Mouse (Mus musculus): ENCODE data around the gene Trappc1. TPM values are rescaled to one million over a fixed set of nuclear protein-coding genes. Genes with fewer than 3 reads are reported as not detected.

Gene Trappc1
- polyA plus RNA-seq, 1 experiment from 2014 or later, result 123 TPM

DNA sequence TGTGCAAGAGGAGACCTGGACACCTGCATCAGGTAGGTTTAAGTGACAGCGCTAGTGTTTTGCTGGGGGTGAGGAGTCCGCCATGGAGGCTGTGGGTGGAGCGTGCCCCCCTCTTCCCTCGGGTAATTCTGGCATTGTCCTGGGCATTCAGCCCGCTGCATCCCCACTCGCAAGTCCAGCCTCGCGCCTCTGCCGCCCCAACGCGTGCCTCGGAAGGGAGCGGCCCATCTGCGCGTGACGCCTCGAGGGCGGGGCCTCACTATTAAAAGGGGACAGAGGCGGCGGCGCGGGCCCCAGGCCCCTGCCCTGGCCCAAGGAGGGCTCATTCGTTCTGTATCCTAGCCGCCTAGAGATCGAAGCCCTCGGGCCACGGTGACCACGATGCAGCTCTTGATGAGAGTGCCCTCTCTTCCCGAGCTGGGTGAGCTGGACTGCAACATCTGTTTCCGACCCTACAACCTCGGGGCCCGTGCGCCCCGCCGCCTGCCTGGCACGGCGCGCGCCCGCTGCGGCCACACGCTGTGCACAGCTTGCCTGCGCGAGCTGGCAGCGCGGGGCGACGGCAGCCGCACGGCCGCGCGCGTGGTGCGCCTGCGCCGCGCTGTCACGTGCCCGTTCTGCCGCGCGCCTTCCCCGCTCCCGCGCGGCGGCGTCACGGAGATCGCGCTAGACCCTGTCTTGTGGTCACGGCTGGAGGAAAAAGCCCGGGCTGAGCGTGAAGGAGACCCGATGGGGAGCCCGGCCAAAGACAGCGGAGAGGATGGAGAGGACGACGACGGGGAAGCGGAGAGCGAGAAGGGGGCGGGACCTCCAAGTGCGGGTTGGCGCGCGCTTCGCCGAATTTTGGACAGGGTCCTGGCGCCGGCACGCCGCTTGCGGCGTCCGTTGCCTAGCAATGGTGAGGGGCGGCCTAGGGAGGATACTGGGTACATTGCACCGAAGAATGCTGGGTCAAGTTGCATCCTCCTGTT, 16.7 kb downstream of the Trappc1 start, which contains the start of gene Rnf227:
Rnf227 (plus strand) TSS at position 301 of the 971 bp plus-strand sequence.
- TF ChIP-seq CTCF (IDR thresholded peaks at IDR 0.05; ENCODE audit: low read depth), result no peak; the same call in 1 of the 2 replicates
- TF ChIP-seq EP300 (optimal IDR thresholded peaks at IDR 0.05), result no peak
- H3K27ac ChIP-seq (replicated peaks), result peak within 1 kb of the TSS; percentile 69
- H3K4me2 ChIP-seq (replicated peaks; ENCODE audit: low read depth), result peak within 1 kb of the TSS; percentile 74
- peak within 1 kb of the TSS; percentile 64 for H3K9ac ChIP-seq (ENCODE audit: low read length)
- no peaks in the 10 kb centered on the region for H3K27me3 ChIP-seq (ENCODE audit: control insufficient read depth, insufficient read depth, low read length)
- H3K9me3 ChIP-seq (ENCODE audit: control insufficient read depth, low read length), result no peaks in the 10 kb centered on the region
- peaks cover 11% of the 10 kb centered on the region for H3K36me3 ChIP-seq (ENCODE audit: control insufficient read depth, insufficient read depth, low read length)
- peak within 1 kb of the TSS; percentile 51 for H3K4me3 ChIP-seq (ENCODE audit: low read depth, low read length)
- H3K4me1 ChIP-seq (replicated peaks; ENCODE audit: control insufficient read depth, insufficient read depth), result peaks cover 7% of the 10 kb centered on the region; the same call in 1 of the 2 replicates
- DNase-seq (ENCODE audit: low spot score), result peak; percentile 69
- ATAC-seq (ENCODE audit: low FRiP score, low TSS enrichment), result peak; percentile 84
- WGBS, result 2% methylated on average over 85 of the region's 99 CpGs

DNA sequence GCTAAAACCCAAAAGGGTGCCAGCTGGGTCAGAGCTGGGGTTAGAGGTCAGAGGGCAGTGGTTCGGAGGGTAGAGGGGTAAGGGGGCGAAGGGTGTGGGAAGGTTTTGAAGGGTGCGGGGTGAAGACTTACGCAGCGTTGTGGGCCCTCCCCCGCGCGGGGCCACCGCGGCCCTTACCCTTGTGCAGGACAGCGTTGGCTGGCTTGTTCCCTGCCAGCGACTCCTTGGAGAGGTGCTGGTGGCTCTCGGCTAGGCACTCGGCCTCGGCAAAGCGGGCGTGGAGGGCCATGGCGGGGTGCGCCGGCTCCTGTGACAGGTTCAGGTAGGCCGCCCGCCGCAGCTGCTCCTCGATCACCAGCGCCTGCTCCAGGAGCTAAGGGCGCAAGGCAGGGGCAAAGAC, 22.7 kb downstream of the Trappc1 start:
- Histone ChIP-seq H3K36me3 (ENCODE audit: control insufficient read depth, insufficient read depth, low read length) (peaks cover 52% of the 10 kb centered on the region), H3K27ac (replicated peaks) (no peak overlapping the region), H3K4me3 (ENCODE audit: low read depth, low read length) (no peak overlapping the region), H3K9ac (ENCODE audit: low read length) (no peak overlapping the region), H3K4me1 (replicated peaks; ENCODE audit: control insufficient read depth, insufficient read depth) (no peaks in the 10 kb centered on the region), H3K9me3 (ENCODE audit: control insufficient read depth, low read length) (no peaks in the 10 kb centered on the region), H3K27me3 (ENCODE audit: control insufficient read depth, insufficient read depth, low read length) (no peaks in the 10 kb centered on the region), H3K4me2 (replicated peaks; ENCODE audit: low read depth) (no peak overlapping the region)
- no peak for DNase-seq (ENCODE audit: low spot score)
- 80% methylated on average over 22 of the region's 26 CpGs for WGBS
- TF ChIP-seq CTCF (IDR thresholded peaks at IDR 0.05; ENCODE audit: low read depth) (no peak), EP300 (optimal IDR thresholded peaks at IDR 0.05) (no peak)
- ATAC-seq (ENCODE audit: low FRiP score, low TSS enrichment), result no peak

DNA sequence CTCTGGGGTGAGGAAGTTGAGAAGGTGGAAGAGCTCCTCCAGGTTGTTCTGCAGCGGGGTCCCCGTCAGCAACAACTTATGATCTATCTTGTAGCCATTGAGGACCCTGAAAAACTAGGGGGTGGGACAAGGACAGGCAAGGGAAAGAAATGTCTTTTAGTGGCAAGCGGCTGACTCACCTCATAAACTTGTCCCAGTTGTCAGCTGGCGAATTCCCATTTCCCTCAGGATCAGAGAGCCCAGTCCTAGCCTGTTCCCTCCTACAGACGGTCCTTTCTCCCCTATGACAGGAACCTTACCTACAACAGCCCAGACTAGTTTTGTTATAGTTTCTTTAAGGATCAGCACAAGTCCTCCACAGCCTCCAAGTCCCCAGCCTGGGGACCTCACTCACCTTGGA, 32.8 kb downstream of the Trappc1 start:
- no peak overlapping the region for H3K4me2 ChIP-seq (replicated peaks; ENCODE audit: low read depth)
- no peaks in the 10 kb centered on the region for H3K27me3 ChIP-seq (ENCODE audit: control insufficient read depth, insufficient read depth, low read length)
- H3K4me1 ChIP-seq (replicated peaks; ENCODE audit: control insufficient read depth, insufficient read depth), result no peaks in the 10 kb centered on the region
- no peak for DNase-seq (ENCODE audit: low spot score)
- no peak overlapping the region for H3K9ac ChIP-seq (ENCODE audit: low read length)
- no peak for ATAC-seq (ENCODE audit: low FRiP score, low TSS enrichment)
- H3K27ac ChIP-seq (replicated peaks), result no peak overlapping the region
- 89% methylated on average over 5 of the region's 5 CpGs for WGBS
- no peaks in the 10 kb centered on the region for H3K9me3 ChIP-seq (ENCODE audit: control insufficient read depth, low read length)
- no peak for TF ChIP-seq EP300 (optimal IDR thresholded peaks at IDR 0.05)
- TF ChIP-seq CTCF (IDR thresholded peaks at IDR 0.05; ENCODE audit: low read depth), result no peak
- H3K4me3 ChIP-seq (ENCODE audit: low read depth, low read length), result no peak overlapping the region
- H3K36me3 ChIP-seq (ENCODE audit: control insufficient read depth, insufficient read depth, low read length), result peaks cover 63% of the 10 kb centered on the region

DNA sequence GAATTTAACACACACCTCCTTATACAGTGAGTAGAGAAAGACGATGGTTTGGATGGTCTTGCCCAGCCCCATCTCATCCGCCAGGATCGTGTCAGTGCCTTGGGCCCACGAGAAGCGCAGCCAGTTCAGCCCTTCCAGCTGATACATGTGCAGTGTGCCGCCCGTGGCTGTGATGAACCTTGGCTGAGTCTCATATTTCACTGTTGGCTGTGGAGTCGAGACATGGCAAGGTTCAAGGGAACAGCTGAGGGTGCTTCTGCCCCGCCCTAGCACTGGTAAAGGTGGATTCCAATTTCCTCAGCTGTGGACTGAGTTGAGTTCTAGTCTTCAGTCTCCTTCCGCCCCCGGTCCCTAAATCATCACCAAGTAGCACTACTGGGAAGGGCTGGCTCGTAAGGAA, 33.9 kb downstream of the Trappc1 start:
- Histone ChIP-seq H3K9me3 (ENCODE audit: control insufficient read depth, low read length) (no peaks in the 10 kb centered on the region), H3K4me2 (replicated peaks; ENCODE audit: low read depth) (no peak overlapping the region), H3K27ac (replicated peaks) (no peak overlapping the region), H3K36me3 (ENCODE audit: control insufficient read depth, insufficient read depth, low read length) (peaks cover 63% of the 10 kb centered on the region), H3K4me3 (ENCODE audit: low read depth, low read length) (no peak overlapping the region), H3K9ac (ENCODE audit: low read length) (no peak overlapping the region), H3K27me3 (ENCODE audit: control insufficient read depth, insufficient read depth, low read length) (no peaks in the 10 kb centered on the region), H3K4me1 (replicated peaks; ENCODE audit: control insufficient read depth, insufficient read depth) (no peaks in the 10 kb centered on the region)
- no peak for TF ChIP-seq EP300 (optimal IDR thresholded peaks at IDR 0.05)
- TF ChIP-seq CTCF (IDR thresholded peaks at IDR 0.05; ENCODE audit: low read depth), result no peak
- WGBS, result 83% methylated on average over 12 of the region's 12 CpGs
- ATAC-seq (ENCODE audit: low FRiP score, low TSS enrichment), result no peak
- DNase-seq (ENCODE audit: low spot score), result no peak

DNA sequence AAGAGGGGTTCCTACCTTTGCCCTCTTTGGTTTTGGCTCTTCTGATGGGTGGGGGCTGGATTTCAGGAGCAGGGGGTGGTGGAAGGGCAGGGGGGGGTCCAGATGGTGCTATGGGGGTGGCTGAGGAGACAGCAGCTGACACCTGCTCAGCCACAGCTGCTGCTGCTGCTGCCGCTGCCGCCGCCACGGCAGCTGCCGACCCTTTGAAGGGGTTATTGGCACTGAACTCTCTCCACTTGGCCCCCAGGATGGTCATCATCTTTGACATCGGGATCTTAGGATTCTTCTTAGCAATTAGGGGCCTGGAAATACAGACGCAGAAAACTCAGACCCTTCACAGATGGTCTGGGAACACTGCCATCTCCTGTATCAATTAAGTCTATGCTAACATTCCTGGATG, 38.2 kb downstream of the Trappc1 start:
- H3K4me2 ChIP-seq (replicated peaks; ENCODE audit: low read depth), result no peak overlapping the region
- no peak overlapping the region for H3K4me3 ChIP-seq (ENCODE audit: low read depth, low read length)
- ATAC-seq (ENCODE audit: low FRiP score, low TSS enrichment), result no peak
- H3K9ac ChIP-seq (ENCODE audit: low read length), result no peak overlapping the region
- no peaks in the 10 kb centered on the region for H3K27me3 ChIP-seq (ENCODE audit: control insufficient read depth, insufficient read depth, low read length)
- no peaks in the 10 kb centered on the region for H3K9me3 ChIP-seq (ENCODE audit: control insufficient read depth, low read length)
- peaks cover 43% of the 10 kb centered on the region for H3K36me3 ChIP-seq (ENCODE audit: control insufficient read depth, insufficient read depth, low read length)
- TF ChIP-seq EP300 (optimal IDR thresholded peaks at IDR 0.05), result no peak
- TF ChIP-seq CTCF (IDR thresholded peaks at IDR 0.05; ENCODE audit: low read depth), result no peak
- 66% methylated on average over 7 of the region's 7 CpGs for WGBS
- peaks cover 20% of the 10 kb centered on the region for H3K4me1 ChIP-seq (replicated peaks; ENCODE audit: control insufficient read depth, insufficient read depth)
- H3K27ac ChIP-seq (replicated peaks), result no peak overlapping the region
- DNase-seq (ENCODE audit: low spot score), result no peak

DNA sequence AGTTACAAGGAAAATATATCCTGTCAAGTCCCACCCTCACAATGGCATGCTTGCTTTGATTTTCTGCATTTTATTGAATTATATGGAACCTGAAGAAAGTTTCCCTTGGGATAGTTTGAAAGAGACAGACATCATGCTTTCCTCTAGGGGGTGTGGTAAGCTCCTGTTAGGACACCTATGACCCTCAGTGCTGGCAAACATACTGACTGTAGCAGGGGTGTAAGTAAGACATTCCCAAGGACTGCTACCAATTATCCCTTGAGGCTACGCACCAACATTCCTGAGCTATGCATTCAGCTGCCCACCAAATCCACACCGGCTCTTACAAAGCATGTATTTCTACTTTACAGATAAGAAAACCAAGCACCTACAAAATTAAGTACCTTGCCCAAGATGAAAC, 38.7 kb downstream of the Trappc1 start:
- WGBS, result 60% methylated on average over 2 of the region's 2 CpGs
- no peak overlapping the region for H3K4me3 ChIP-seq (ENCODE audit: low read depth, low read length)
- H3K9ac ChIP-seq (ENCODE audit: low read length), result no peak overlapping the region
- peaks cover 22% of the 10 kb centered on the region for H3K4me1 ChIP-seq (replicated peaks; ENCODE audit: control insufficient read depth, insufficient read depth)
- DNase-seq (ENCODE audit: low spot score), result no peak
- ATAC-seq (ENCODE audit: low FRiP score, low TSS enrichment), result no peak
- no peak overlapping the region for H3K27ac ChIP-seq (replicated peaks)
- H3K36me3 ChIP-seq (ENCODE audit: control insufficient read depth, insufficient read depth, low read length), result peaks cover 39% of the 10 kb centered on the region
- no peaks in the 10 kb centered on the region for H3K27me3 ChIP-seq (ENCODE audit: control insufficient read depth, insufficient read depth, low read length)
- H3K4me2 ChIP-seq (replicated peaks; ENCODE audit: low read depth), result no peak overlapping the region
- TF ChIP-seq CTCF (IDR thresholded peaks at IDR 0.05; ENCODE audit: low read depth) (peak; percentile 53), EP300 (optimal IDR thresholded peaks at IDR 0.05) (no peak)
- no peaks in the 10 kb centered on the region for H3K9me3 ChIP-seq (ENCODE audit: control insufficient read depth, low read length)

Data from stomach, postnatal 0 days (tissue).